Mouse (Mus musculus) MEL (cell line): Measurements from ENCODE around the gene Kat7. TPM values are rescaled to one million over a fixed set of nuclear protein-coding genes. Genes with fewer than 3 reads are reported as not detected.

Source experiments
- DNase-seq: peaks from one replicate; pipeline ENCODE4 v3.0.0; 2011; ENCODE audit warnings: low read depth, low spot score
- H3K27ac ChIP-seq: 2 replicates; pipeline ENCODE4 v1.5.1; 2012; ENCODE audit warnings: low read depth, mild to moderate bottlenecking, control low read depth, low read length, moderate library complexity; ENCODE audit not compliant: control insufficient read depth
- H3K27me3 ChIP-seq, 2 experiments: fragments of 150-350 bp in 1 of 2; sonication (generic) in 1 of 2; 2 replicates each; pipeline ENCODE4 v1.6.1; 2012; ENCODE audit warnings: low read length in 2 of 2, mild to moderate bottlenecking in 2 of 2, improper control_type of control experiment in 1 of 2, moderate library complexity in 1 of 2; ENCODE audit not compliant: insufficient read depth in 2 of 2, control insufficient read depth in 1 of 2
- H3K36me3 ChIP-seq, 2 experiments: 2 replicates each; pipeline ENCODE4 v1.6.1; 2012 to 2014; ENCODE audit warnings: low read length in 2 of 2, improper control_type of control experiment in 1 of 2, inconsistent platforms in 1 of 2, mild to moderate bottlenecking in 1 of 2; ENCODE audit not compliant: insufficient read depth in 2 of 2, control insufficient read depth in 1 of 2
- H3K4me1 ChIP-seq, 2 experiments: fragments of 150-350 bp in 1 of 2; sonication (generic) in 1 of 2; 2 replicates each; pipeline ENCODE4 v1.6.1; 2012; ENCODE audit warnings: low read length in 2 of 2, improper control_type of control experiment in 1 of 2, mild to moderate bottlenecking in 1 of 2; ENCODE audit not compliant: insufficient read depth in 2 of 2, control insufficient read depth in 1 of 2
- H3K4me3 ChIP-seq, 2 experiments: fragments of 150-350 bp in 1 of 2; sonication (generic) in 1 of 2; 2 replicates each; pipeline ENCODE4 v1.5.1; 2012; ENCODE audit warnings: low read depth in 2 of 2, low read length in 2 of 2, mild to moderate bottlenecking in 2 of 2, moderate library complexity in 2 of 2, control low read depth in 1 of 2, improper control_type of control experiment in 1 of 2; ENCODE audit not compliant: control insufficient read depth in 1 of 2, insufficient read depth in 1 of 2
- H3K79me2 ChIP-seq: 2 replicates; pipeline ENCODE4 v1.6.1; 2012; ENCODE audit warnings: mild to moderate bottlenecking, low read length, moderate library complexity; ENCODE audit not compliant: control insufficient read depth, poor library complexity, insufficient read depth
- H3K9ac ChIP-seq: 2 replicates; pipeline ENCODE4 v1.6.1; 2012; ENCODE audit warnings: low read depth, mild to moderate bottlenecking, control low read depth, low read length, moderate library complexity; ENCODE audit not compliant: control insufficient read depth, poor library complexity, severe bottlenecking
- H3K9me3 ChIP-seq: fragments of 150-350 bp; sonication (generic); replicated peaks from 2 replicates; pipeline ENCODE4 v1.6.1; 2012; ENCODE audit warnings: mild to moderate bottlenecking, low read length, improper control_type of control experiment, moderate library complexity; ENCODE audit not compliant: insufficient read depth
- CHD1 ChIP-seq: IDR thresholded peaks from 2 replicates; pipeline ENCODE4 v1.6.1; 2012; ENCODE audit warnings: low read depth, mild to moderate bottlenecking, inconsistent platforms, low read length, improper control_type of control experiment
- CHD2 ChIP-seq: IDR thresholded peaks from 2 replicates; pipeline ENCODE4 v1.6.1; 2011; ENCODE audit warnings: low read length, improper control_type of control experiment
- CTCF ChIP-seq, 3 experiments: IDR thresholded peaks in 2 of 3; conservative IDR thresholded peaks in 1 of 3; 2 replicates each; pipeline ENCODE4 v1.5.1; 2011 to 2012; ENCODE audit warnings: low read length in 3 of 3, low read depth in 2 of 3, mild to moderate bottlenecking in 2 of 3, improper control_type of control experiment in 1 of 3, inconsistent platforms in 1 of 3, mixed read lengths in 1 of 3, moderate library complexity in 1 of 3; ENCODE audit not compliant: control insufficient read depth in 1 of 3, insufficient read depth in 1 of 3, poor library complexity in 1 of 3, severe bottlenecking in 1 of 3
- E2F4 ChIP-seq: IDR thresholded peaks from 2 replicates; pipeline ENCODE4 v1.6.1; 2011; ENCODE audit warnings: low read depth, low read length, improper control_type of control experiment, borderline replicate concordance
- ELF1 ChIP-seq: IDR thresholded peaks from 2 replicates; pipeline ENCODE4 v1.6.1; 2014; ENCODE audit warnings: low read depth, mild to moderate bottlenecking, inconsistent platforms, low read length, improper control_type of control experiment, moderate library complexity
- HCFC1 ChIP-seq: IDR thresholded peaks from 2 replicates; pipeline ENCODE4 v1.6.1; 2012; ENCODE audit warnings: low read depth, mild to moderate bottlenecking, inconsistent platforms, low read length, improper control_type of control experiment, moderate library complexity
- KAT2A ChIP-seq: conservative IDR thresholded peaks from 2 replicates; pipeline ENCODE4 v1.6.1; 2012; ENCODE audit warnings: low read depth, low read length, improper control_type of control experiment, inconsistent platforms
- MAFK ChIP-seq: IDR thresholded peaks from 2 replicates; pipeline ENCODE4 v1.6.1; 2011; ENCODE audit warnings: low read depth, mild to moderate bottlenecking, low read length, improper control_type of control experiment, borderline replicate concordance
- MAX ChIP-seq: IDR thresholded peaks from 2 replicates; pipeline ENCODE4 v1.6.1; 2011; ENCODE audit warnings: low read length, improper control_type of control experiment
- MAZ ChIP-seq: IDR thresholded peaks from 2 replicates; pipeline ENCODE4 v1.6.1; 2012; ENCODE audit warnings: low read depth, mild to moderate bottlenecking, inconsistent platforms, low read length, improper control_type of control experiment
- MYB ChIP-seq: IDR thresholded peaks from 2 replicates; pipeline ENCODE4 v1.6.1; 2011; ENCODE audit warnings: mild to moderate bottlenecking, low read depth, low read length, improper control_type of control experiment
- NELFE ChIP-seq: IDR thresholded peaks from 2 replicates; pipeline ENCODE4 v1.6.1; 2011; ENCODE audit warnings: low read depth, low read length, improper control_type of control experiment
- NRF1 ChIP-seq: IDR thresholded peaks from 2 replicates; pipeline ENCODE4 v1.6.1; 2014; ENCODE audit warnings: low read depth, mild to moderate bottlenecking, inconsistent platforms, low read length, improper control_type of control experiment, moderate library complexity; ENCODE audit not compliant: poor library complexity, insufficient read depth, severe bottlenecking
- POLR2A ChIP-seq, 2 experiments: IDR thresholded peaks; 2 replicates each; pipeline ENCODE4 v1.6.1; 2011 to 2012; ENCODE audit warnings: low read length in 2 of 2, mild to moderate bottlenecking in 2 of 2, control low read depth in 1 of 2, improper control_type of control experiment in 1 of 2, low read depth in 1 of 2, moderate library complexity in 1 of 2; ENCODE audit not compliant: control insufficient read depth in 1 of 2, insufficient read depth in 1 of 2, poor library complexity in 1 of 2
- POLR2AphosphoS2 ChIP-seq: IDR thresholded peaks from 2 replicates; pipeline ENCODE4 v1.6.1; 2011; ENCODE audit warnings: low read length, improper control_type of control experiment
- POLR2AphosphoS5 ChIP-seq: IDR thresholded peaks from 2 replicates; pipeline ENCODE4 v1.6.1; 2012; ENCODE audit warnings: low read depth, borderline replicate concordance, mild to moderate bottlenecking, inconsistent platforms, low read length, moderate library complexity, mixed read lengths
- RAD21 ChIP-seq: IDR thresholded peaks from 2 replicates; pipeline ENCODE4 v1.6.1; 2011; ENCODE audit warnings: mild to moderate bottlenecking, low read depth, low read length, improper control_type of control experiment
- TAL1 ChIP-seq: IDR thresholded peaks from 2 replicates; pipeline ENCODE4 v1.6.1; 2012; ENCODE audit warnings: mild to moderate bottlenecking, inconsistent platforms, low read length, moderate library complexity, mixed read lengths
- TCF12 ChIP-seq: IDR thresholded peaks from 2 replicates; pipeline ENCODE4 v1.6.1; 2014; ENCODE audit warnings: low read depth, mild to moderate bottlenecking, inconsistent platforms, low read length, improper control_type of control experiment, moderate library complexity
- ZC3H11A ChIP-seq: IDR thresholded peaks from 2 replicates; pipeline ENCODE4 v1.6.1; 2012; ENCODE audit warnings: low read depth, mild to moderate bottlenecking, inconsistent platforms, low read length, improper control_type of control experiment
- ZMIZ1 ChIP-seq: IDR thresholded peaks from 2 replicates; pipeline ENCODE4 v1.6.1; 2012; ENCODE audit warnings: low read depth, mild to moderate bottlenecking, inconsistent platforms, low read length, improper control_type of control experiment, moderate library complexity
- polyA plus RNA-seq, 2 experiments: library from polyadenylated mRNA; stranded (reverse) in 1 of 2; unstranded in 1 of 2; fragments of >175 nt in 1 of 2; fragments of >200 nt in 1 of 2; gene quantifications; 2 replicates each; pipeline versions ENCODE4 v1.2.1 to v1.2.4; 2012; ENCODE audit warnings: low replicate concordance in 2 of 2, low read depth in 1 of 2; ENCODE audit not compliant: insufficient read length in 2 of 2, insufficient read depth in 1 of 2, missing spikeins in 1 of 2
- total RNA-seq: library from RNA; depleted of rRNA; stranded (reverse); fragments of 300-350 nt; gene quantifications from 2 replicates; pipeline ENCODE4 v1.2.3, GENCODE M21; 2012

Kat7 gene
- total and polyA plus RNA-seq, 3 experiments, result 81.4 to 100 (median 95.4) TPM

- no peaks in the 10 kb centered on the region for H3K9me3 ChIP-seq
- peaks cover under 1% of the 10 kb centered on the region; the same call in 1 of the 2 replicates for H3K79me2 ChIP-seq
- no peak overlapping the region for H3K27ac ChIP-seq
- TF ChIP-seq E2F4 (no peak), CHD1 (no peak), CTCF (IDR thresholded peaks at IDR 0.05 in 2 of 3, conservative IDR thresholded peaks at IDR 0.05 in 1 of 3; ENCODE audit: control insufficient read depth in 1 of 3, insufficient read depth in 1 of 3, low read depth in 2 of 3, low read length in 3 of 3, poor library complexity in 1 of 3, severe bottlenecking in 1 of 3) (no peak), POLR2A (IDR thresholded peaks at IDR 0.05; ENCODE audit: control insufficient read depth in 1 of 2, insufficient read depth in 1 of 2, low read depth in 1 of 2, low read length in 2 of 2, poor library complexity in 1 of 2) (no peak), ZMIZ1 (no peak), MAX (no peak), MYB (no peak), POLR2AphosphoS5 (no peak), TAL1 (no peak), CHD2 (no peak), POLR2AphosphoS2 (no peak), NRF1 (no peak), MAZ (no peak), RAD21 (no peak), TCF12 (no peak), ZC3H11A (no peak), KAT2A (no peak)
- no peak overlapping the region for H3K9ac ChIP-seq
- H3K27me3 ChIP-seq, result no peaks in the 10 kb centered on the region
- no peak for DNase-seq
- H3K36me3 ChIP-seq, result peaks cover 0 to 8% of the 10 kb centered on the region in 2 experiments; a peak in 2 of 4 replicates
- H3K4me1 ChIP-seq, result peaks cover 5 to 23% of the 10 kb centered on the region in 2 experiments
- no peak overlapping the region for H3K4me3 ChIP-seq
Measured at GRCm38 (mm10) chr11:95263816-95264454, 46.1 kb downstream of the Kat7 start.

DNA sequence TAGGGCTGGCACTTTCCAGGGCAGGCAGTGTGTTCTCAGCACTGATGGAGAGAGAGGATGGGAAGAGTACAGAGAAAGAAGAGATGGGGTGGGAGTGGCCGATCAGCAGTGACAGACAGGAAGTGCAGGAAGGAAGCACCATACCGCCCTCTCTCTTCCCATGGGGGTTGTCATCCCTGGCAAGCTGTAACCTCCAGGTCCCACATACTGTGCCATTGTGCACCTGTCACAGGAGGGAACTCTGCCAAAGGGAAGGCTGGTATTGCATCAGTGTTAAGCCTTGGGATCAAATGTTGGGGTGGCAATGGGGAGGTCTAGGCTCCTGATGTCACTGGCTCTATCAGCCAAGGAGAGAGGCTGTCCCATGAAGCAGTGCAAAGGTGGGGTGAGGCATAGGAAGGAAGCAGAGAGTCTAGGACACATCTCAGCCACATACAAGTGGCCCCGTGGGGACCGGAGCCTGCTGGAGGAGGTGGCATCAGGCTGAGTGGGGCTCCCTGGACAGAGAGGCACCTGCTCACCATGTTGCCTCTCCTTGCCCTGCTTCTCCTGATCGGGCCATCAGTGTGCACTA lies 48.8 kb downstream of the Kat7 start, which contains the start of gene Tac4:
Gene Tac4 (plus strand): TSS at position 352 of the 574 bp plus-strand sequence.
- Histone ChIP-seq H3K9ac (no peak within 1 kb of the TSS), H3K9me3 (no peaks in the 10 kb centered on the region), H3K27me3 (no peaks in the 10 kb centered on the region), H3K27ac (no peak within 1 kb of the TSS), H3K4me1 (peaks cover 5 to 23% of the 10 kb centered on the region in 2 experiments), H3K79me2 (peaks cover 3% of the 10 kb centered on the region; the same call in 1 of the 2 replicates), H3K4me3 (no peak within 1 kb of the TSS), H3K36me3 (peaks cover 0 to 14% of the 10 kb centered on the region in 2 experiments; a peak in 2 of 4 replicates)
- DNase-seq, result peak; percentile 58
- TF ChIP-seq HCFC1 (no peak), CTCF (IDR thresholded peaks at IDR 0.05 in 2 of 3, conservative IDR thresholded peaks at IDR 0.05 in 1 of 3; ENCODE audit: control insufficient read depth in 1 of 3, insufficient read depth in 1 of 3, low read depth in 2 of 3, low read length in 3 of 3, poor library complexity in 1 of 3, severe bottlenecking in 1 of 3) (peak in 1 of 3 experiments; percentile 17; a peak in 2 of 6 replicates), NELFE (peak; percentile 21; the same call in 1 of the 2 replicates), MAFK (no peak), NRF1 (no peak), ELF1 (peak; percentile 59)
